Mouse (Mus musculus) T-helper 1 cell (primary cell): ENCODE measurements around the gene Nsmce1.

Experiments
- in situ Hi-C: fragments of 300-600 bp; cut with MboI, MseI; formaldehyde crosslinking; loops from one replicate; pipeline ENCODE4 v1.15.1; 2025; ENCODE audit warnings: high pct_unique_total_duplicates

Gene Nsmce1

DNA sequence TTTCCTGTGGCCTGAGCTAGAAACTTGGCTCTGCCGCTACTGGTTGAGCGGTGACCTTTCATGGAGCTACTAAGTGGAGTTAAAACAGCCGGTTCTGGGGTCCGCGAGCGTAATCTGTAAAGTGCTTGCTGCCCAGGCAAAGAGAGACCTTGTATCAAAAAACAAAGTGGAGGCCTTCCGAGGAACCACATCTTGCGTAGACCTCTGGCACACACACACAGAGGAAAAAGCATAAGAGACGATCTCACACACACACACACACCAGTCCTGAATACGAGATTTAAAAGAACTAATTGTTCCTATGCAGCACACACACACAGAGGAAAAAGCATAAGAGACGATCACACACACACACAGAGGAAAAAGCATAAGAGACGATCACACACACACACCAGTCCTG, 364 bp upstream of the Nsmce1 start:
- in situ Hi-C loops: no loop called here

DNA sequence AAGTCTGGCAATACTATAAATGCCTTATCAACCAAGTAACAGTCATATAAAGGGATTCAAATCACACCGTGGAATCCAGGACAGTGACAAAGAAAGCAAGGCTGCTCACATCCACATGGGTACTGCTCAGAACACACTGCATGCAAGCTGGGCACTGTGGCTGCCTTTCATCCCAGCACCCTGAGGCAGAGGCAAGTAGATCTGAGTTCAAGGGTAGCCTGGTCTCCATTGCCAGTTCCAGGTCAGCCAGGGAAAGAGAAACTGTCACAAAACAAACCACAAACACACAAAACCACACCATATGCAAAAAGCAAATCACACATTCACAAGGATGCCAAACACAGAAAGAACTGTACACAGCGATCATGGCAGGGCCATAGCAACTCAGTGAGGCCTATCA, 1.8 kb downstream of the Nsmce1 start:
- in situ Hi-C loops: no loop called here

DNA sequence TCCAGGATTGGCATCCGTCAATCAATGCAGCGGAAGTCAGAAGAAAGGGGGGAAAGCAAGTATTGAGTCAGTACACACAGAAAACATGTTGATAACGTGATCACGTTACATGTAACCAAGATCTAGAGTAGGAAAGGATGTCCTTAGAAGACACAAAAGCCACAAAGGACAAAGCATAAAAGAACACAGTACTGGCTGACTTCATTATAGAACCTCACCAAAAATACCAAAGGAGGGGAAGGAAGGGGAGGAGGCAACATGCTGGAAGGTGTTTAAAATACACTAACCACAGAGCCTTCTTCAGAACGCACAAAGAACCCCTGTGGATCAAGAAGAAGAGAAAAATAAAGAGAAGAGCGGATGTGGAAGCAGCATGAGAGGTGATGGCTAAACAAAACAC, 2.7 kb downstream of the Nsmce1 start:
- in situ Hi-C loops: no loop called here

DNA sequence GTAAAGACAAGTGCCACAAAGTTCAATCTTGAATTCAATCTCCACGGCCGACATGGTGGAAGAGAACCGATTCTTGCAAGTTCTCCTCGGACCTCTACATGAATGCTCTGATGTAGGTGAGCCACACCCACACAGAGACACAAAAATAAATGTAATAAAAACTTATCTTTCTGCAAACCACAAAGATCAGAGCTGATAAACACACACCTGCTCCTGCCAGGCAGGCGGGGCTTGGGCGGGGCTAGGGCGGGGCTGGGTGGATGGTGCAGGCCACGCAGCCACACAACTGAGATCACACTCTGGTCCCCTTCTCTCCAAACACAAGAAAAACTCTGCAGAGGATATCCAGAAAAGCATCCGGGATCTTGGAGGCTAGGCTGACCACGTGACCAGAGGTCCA, 4.3 kb downstream of the Nsmce1 start:
- in situ Hi-C loops: no loop called here

DNA sequence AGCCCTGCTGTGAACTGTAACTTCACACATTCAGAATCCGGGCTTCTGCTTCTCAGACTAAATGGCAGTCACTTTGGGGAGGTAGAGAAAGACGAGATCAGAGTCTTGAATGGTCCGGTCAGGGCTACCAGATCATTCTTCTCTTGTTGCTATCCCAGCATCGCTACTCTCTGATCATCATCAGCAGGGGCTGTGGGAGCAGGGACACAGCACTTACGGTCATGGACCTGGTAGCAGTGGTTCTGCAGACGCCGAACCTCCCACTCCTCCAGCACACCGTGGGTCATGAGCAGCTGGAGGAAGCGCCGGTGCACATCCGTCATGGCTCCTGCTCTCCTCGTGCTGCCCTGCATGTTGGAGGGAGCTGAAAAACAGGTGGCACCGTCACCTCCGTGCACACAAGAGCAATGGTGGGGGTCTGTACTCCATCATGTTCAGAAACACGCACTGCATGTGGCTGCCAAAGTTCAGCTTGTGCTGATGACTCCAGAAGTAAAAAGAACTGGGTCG, 5.2 kb downstream of the Nsmce1 start:
- in situ Hi-C loops: no loop called here

DNA sequence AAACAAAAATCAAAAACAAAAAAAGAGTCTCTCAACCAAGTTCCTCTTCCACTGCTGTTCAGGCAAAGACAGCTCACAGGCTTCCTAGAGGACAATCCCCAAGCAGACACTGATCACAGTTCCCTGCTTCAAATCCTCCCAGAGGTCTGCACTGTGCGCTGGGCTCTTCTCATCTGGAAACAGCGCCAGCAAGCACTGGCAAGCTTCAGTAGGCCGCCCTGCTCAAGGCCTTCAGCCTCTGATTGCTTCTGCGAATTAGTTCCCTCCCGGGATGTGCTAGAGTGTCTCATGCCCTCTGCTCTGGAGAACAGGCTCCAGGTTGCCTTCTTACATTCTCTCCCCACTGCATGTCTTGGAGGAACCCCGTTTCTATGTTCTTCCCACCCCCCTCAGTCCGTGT, 6.6 kb downstream of the Nsmce1 start:
- in situ Hi-C loops: no loop called here

DNA sequence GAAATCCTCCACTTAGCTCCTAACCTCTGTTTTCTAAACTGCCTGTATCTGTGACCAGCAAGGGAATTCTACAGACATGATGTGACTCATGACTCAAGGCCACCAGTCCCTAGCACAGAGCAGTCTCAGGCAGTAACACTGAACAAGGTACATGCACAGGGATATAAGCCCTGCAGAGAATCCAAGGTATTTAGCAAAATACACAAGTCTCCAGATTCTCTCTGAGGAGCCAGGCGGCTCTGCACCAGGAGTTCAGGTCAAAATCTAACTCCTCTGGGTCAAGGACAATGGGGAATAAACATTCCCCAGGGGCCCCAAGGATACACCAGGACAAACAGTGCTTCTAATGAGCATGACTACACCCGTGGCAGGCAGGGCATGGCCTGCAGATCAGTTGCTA, 8.5 kb downstream of the Nsmce1 start:
- in situ Hi-C loops: no loop called here

DNA sequence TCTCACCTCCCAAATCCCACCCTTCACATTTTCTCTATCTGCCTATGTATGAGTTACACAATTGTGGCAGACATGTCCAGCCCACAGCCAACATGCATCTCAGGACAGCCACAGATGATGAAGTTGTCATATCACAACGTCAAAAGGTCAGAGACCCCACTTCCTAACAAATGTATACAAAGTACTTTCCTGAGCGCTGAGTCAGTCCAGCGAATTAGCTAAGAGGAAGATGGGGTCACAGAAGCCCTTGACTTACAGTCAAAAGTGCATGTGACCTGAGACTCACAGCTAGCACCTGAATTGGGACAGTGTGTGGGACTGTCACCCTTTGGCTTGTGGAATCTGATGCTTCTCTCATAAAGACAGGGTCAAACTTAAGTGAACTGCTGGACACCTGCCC, 9.1 kb downstream of the Nsmce1 start:
- in situ Hi-C loops: no loop called here

DNA sequence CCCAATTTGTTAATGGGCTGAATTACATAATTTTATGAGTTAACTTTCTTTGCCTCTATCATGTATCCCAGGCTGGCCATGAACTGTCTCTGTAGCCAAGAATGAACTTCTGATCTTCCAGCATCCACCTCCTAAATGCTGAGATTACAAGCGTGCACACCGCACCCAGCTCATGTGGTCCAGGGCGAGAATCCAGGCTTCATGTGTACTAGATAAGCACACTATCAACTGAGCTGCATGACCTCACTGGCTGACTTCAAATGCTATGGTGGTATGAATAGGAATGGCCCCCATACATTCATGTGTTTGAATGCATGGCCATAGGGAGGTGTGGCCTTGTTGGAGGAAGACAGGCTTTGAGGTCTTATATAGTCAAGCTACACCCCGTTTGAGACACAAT, 10.9 kb downstream of the Nsmce1 start:
- in situ Hi-C loops: no loop called here

DNA sequence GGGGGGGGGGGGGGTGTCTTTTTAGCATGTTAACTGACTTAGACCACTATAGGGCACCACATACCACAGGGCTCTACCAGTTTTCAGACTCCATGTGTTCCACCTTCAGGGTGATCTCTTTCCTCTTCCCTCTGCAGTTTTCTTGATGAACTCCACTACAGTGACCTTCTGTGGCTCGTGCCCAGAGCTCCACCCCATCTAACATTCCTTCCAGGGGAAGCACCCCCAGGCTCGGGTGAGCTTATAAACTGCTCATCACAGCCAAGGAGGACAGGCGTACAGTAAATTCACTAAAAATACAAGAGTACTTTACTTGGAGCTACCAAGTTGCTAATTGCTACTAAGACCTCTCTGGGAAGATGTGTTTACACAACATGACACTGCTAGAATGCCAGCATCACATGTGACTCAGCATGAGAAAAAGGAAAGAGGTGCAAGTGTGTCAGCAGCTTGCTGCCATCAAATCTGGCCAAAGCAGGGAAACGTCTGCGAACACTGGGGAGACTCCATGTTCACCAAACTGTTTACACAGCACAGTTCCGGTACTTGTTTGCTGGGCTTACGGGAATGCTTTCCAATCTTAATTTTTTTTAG, 12.9 kb downstream of the Nsmce1 start:
- in situ Hi-C loops: no loop called here

DNA sequence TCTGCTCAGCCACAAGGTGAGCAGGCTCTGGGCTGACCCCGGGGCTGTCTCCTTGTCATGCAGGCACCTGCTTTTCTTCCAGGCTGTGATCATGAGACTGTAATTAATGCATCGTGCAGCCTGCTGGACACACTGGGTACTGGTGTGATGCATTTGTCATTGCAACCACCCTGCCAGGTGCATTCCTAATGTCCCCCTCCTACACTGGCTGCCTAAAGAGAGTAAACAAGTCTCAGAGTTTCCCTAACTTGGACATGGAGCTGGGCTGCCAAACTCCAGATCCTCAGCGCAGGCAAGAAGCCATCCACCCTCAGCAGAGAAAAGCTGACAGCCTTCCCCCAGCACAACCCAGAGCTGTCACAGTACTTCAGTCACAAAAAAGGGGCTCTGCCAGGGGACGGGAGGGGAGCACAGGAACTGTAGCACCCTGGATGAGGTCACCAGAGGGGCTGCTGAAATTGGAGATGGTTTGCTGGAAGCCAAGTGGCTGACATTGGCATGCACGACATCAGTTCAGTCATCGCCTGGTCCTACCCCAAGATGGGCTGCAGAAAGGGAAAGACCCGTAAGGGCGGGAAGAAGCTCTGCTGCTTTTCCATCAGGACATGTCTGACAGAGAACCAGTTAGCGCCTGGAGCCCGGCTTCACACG, 15.7 kb downstream of the Nsmce1 start:
- in situ Hi-C loops: no loop called here

DNA sequence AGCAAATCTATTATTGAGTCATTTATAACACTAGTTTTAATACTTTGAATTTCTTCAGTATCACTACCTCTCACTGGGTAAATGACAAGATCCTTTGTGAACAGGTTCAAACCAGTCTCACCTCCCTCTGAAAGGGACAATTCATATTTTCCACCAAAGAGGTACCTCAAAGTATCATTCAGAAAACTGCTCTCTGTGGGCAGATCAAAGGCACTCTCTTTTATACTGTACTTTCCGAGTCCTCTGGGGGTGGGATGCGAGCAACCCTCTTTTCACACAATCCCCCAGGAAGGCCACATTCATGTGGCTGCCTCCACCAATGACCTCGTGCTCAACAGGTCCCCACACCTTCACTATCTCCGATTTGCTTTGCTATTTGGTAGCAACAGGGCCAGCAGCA, 16.9 kb downstream of the Nsmce1 start:
- in situ Hi-C loops: loop anchor here (5.0 kb wide), 2 partner anchors 78 to 103 kb away; partner anchors contain the start of gene Il4ra

DNA sequence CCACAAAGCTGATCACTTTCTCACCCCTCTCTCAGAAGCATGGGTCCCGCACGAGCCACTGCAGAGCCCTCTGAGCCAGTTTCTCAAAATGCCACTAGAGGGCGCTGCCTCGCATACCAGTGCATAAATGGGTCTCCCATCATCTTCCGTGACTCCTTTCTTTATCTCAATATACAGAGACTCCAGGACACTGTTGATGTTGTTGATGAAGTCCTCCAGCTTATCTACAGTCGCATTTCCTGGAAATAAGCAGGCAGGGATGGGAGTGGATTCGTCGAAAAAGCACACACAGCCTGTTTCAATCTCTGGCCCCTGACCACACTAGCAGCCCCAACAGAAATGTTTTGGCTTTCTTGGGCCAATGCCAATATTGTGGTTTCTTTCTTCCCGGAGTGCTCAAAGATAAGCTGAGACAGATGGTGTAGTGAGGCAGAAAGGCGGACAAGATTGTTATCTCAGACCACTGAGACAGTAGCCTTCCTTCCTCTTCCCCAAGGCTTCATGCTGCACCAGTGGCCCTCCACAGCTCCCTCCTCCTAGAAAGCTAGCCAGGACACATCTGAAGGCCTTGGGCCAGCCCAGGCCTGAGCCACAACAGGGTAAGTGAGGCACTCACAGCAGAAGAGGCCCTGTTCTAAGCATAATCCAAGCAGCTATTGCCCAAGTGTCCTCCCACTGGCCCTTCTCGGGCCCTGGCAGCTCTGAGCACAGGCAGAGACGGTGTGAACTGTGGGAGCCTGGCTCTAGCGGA, 19.2 kb downstream of the Nsmce1 start:
- in situ Hi-C loops: loop anchor here (5.0 kb wide), 2 partner anchors 80 to 105 kb away; partner anchors contain the start of gene Il4ra

DNA sequence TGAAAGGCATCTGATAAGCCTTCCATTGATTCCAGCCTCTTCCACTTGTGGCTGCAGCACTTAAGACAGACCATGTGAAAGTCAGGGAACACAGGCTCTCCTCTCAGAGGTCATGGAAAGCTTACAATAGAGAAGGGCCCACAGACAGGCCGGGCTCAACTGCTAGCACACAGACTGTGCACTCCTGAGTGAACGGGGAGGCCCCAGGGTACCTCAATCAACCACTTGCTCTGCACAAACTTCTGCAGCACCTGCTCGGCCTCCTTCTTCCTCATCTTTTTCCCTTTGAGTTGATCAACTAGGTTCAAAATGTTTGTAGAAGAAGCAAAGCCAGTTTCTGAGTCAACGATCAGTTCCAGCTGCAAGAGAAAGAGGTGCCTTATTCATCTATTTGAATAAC, 20.5 kb downstream of the Nsmce1 start:
- in situ Hi-C loops: loop anchor here (5.0 kb wide), 2 partner anchors 81 to 106 kb away; partner anchors contain the start of gene Il4ra

DNA sequence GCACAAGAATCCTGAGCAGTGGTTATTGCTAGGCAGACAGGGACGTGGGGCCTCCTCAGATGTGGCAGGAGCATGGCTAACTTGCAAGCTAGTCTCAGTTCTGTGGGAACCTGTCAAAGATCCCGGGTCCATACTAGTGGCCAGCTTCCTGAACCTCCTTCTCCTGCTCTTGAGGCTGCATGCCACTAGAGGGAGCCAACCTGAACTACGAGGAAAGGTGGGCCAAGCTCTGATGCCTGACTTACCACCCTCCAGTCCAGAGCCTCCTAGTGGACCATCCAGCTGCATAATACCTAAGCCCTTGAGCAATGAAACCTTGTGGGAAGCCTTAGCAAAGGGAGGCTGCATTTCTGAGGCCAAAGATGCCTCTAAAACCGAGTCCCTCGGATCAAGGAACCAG, 21.5 kb downstream of the Nsmce1 start:
- in situ Hi-C loops: loop anchor here (5.0 kb wide), 2 partner anchors 82 to 107 kb away; partner anchors contain the start of gene Il4ra

DNA sequence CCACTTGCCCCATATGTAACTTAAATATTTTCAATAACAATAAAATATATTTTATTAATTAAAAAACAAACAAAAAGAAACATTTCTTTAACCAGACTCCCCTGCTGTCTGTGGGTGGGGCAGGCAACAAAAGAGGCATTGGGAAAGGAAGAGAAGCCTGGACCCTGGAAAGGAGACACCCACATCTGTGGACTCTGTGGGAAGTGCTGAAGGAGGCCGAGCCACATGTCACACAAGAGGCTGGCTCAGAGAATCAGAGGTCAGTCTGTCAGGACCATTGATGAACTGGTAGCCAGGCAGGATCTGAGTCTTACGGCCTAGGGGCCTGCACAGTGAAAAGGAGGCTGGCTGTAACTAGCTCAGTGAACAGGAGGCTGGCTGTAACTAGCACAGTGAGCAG, 29.2 kb downstream of the Nsmce1 start:
- in situ Hi-C loops: no loop called here

DNA sequence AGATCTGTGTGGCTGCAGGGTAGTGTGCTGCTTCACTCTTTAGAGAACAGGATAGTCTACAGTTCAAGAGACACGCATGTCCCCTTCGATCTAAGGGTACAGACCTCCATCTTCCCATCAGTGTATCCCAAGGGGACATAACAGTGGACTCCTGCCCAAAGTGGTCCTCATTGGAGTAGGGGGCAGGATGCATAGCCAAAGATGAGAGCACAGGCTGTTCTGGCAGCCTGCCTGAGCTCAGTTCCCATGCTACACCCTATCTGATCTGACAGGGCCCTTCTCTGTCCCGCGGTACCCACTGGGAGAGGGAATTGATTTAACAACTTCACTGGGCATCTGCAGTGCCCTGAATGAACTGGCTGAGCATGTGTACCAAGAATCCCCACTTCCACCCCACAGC, 37.7 kb downstream of the Nsmce1 start:
- in situ Hi-C loops: no loop called here

DNA sequence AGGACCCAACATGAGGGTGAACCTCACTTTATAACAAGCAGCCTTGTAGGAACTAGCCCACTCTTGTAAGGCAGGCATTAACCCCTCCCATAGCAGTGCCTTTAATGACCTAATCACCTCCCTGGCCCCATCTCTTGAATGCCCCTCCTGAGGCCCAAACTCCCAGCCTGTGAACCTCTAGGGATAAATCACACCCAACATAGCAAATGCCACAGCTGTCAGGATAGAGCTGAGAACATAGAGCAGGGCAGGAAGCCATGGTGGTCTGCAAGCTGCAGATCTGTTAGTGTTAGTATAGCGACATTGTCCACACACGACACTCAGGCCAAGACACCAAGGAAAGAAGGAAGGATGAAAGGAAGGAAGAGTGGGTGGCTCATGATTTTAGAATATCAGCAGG, 40.3 kb downstream of the Nsmce1 start:
- in situ Hi-C loops: no loop called here

DNA sequence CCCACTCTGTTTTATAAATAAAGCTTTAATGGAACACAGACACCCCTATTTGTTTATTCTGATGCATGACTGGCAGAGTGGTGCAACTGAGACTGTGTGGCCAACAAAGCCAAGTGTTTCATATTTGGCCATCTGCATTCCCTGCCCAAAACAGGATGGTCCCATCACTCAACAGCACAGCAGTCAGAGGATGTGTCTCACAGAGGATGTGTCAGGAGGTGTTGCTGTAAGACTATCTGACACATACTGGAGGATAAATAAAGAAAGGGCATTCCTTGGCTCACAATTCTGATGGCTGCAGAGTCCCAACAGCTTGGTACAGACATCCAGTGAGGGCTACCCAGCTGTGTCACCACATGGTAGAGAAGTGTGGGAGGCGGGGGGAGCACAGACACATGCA, 40.7 kb downstream of the Nsmce1 start:
- in situ Hi-C loops: no loop called here

DNA sequence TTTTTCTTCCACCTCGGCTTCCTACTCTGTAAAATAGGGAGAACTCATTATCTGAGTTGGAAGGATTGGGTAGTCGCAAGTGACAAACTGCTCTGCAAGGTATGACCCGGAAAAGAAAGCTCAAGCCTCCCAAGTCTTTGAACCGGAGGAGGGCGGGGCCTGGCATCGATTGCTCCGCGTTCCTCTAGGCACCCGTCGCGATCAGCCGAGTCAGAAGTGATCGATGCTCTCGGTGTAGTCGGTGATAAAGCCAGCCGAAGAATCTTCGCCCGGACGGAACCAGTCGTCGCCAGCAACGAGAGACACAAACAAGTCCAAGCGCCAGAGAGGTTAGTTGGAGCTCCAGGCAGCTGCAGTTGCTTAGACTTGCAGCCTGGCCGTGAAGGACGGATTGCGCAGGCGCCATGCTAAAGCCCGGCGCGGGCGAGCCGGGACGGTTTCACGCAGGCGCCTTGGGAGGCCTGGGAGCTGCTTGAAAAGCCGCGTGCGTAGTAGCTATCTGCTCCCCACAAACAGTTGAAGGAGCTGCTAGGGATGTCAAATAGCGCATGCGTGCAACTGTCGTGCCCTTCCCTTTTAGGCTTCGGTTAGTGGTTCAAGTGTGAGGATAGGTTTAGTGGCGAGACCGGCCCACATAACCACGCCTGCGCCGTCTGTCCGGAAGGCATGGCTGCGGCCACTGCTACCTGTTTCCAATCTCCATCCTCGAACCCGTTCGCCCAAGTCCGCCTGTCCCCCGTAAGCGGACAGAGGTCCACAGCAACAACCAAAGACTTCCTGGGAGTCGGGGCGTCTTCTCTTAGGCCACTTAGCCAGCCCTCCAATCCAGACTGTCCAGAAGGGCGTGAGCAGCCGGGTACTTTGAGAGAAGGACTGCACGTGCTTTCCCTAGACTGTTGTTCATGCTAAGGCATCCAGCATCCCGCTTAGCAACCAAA, 46.7 kb downstream of the Nsmce1 start, which contains the start of gene Kdm8:
Kdm8 (plus strand) TSS at position 213 of the 938 bp plus-strand sequence.
- in situ Hi-C loops: no loop called here

DNA sequence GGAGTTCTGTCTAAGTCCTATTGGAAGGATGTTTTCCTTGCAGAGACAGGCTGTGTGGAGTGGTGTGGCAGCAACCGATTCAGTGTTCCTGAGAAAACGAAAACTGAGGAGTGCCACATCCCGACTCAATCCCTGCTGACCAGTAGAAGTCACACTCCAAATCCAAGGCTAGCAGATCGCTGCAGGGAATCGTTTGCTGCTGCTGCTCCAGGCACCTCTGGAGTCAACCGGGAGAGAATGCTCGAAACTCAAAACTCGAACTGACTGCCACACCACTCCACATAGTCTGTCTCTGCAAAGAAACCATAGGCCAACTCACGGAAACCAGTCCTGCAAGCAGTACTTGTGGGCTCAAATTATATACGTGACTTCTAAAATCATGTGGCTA, 47.3 kb downstream of the Nsmce1 start:
- in situ Hi-C loops: no loop called here
